Mouse (Mus musculus): ENCODE results near the gene Rab33b. TPM values are rescaled to one million over a fixed set of nuclear protein-coding genes. Genes with fewer than 3 reads are reported as not detected.

The Rab33b gene
- total and polyA plus RNA-seq, 2 experiments from 2014 or later, result 24.2 to 30.9 TPM

GRCm38 (mm10) chr3:51531473-51532281, 48.0 kb downstream of the Rab33b start:
- TF ChIP-seq CTCF (IDR thresholded peaks at IDR 0.05), result no peak
- ATAC-seq (ENCODE audit: low FRiP score) (no peak), DNase-seq (ENCODE audit: low spot score) (peak; percentile 79)
- 70% methylated on average over 13 of the region's 13 CpGs for WGBS
- Histone ChIP-seq H3K27ac (ENCODE audit: low read depth, low read length) (peak overlapping the region; percentile 33; the same call in 1 of the 2 replicates), H3K4me2 (ENCODE audit: low read depth, low read length, poor library complexity, severe bottlenecking) (no peak overlapping the region), H3K4me3 (ENCODE audit: low read depth, low read length) (no peak overlapping the region), H3K36me3 (ENCODE audit: insufficient read depth, low read length) (peaks cover 58% of the 10 kb centered on the region), H3K27me3 (ENCODE audit: insufficient read depth, low read length) (no peaks in the 10 kb centered on the region), H3K4me1 (ENCODE audit: insufficient read depth, low read length) (no peaks in the 10 kb centered on the region), H3K9ac (replicated peaks; ENCODE audit: low read length, poor library complexity, severe bottlenecking) (no peak overlapping the region), H3K9me3 (ENCODE audit: low read length) (no peaks in the 10 kb centered on the region)

GRCm38 (mm10) chr3:51532282-51532620, 48.5 kb downstream of the Rab33b start:
- H3K9ac ChIP-seq (replicated peaks; ENCODE audit: low read length, poor library complexity, severe bottlenecking), result no peak overlapping the region
- ATAC-seq (ENCODE audit: low FRiP score) (no peak), DNase-seq (ENCODE audit: low spot score) (no peak)
- peaks cover 55% of the 10 kb centered on the region for H3K36me3 ChIP-seq (ENCODE audit: insufficient read depth, low read length)
- no peak overlapping the region for H3K4me2 ChIP-seq (ENCODE audit: low read depth, low read length, poor library complexity, severe bottlenecking)
- WGBS, result 82% methylated on average over 5 of the region's 5 CpGs
- H3K9me3 ChIP-seq (ENCODE audit: low read length), result no peaks in the 10 kb centered on the region
- H3K27ac ChIP-seq (ENCODE audit: low read depth, low read length), result peak overlapping the region; percentile 33; the same call in 1 of the 2 replicates
- H3K4me3 ChIP-seq (ENCODE audit: low read depth, low read length), result no peak overlapping the region
- no peaks in the 10 kb centered on the region for H3K27me3 ChIP-seq (ENCODE audit: insufficient read depth, low read length)
- no peak for TF ChIP-seq CTCF (IDR thresholded peaks at IDR 0.05)
- H3K4me1 ChIP-seq (ENCODE audit: insufficient read depth, low read length), result no peaks in the 10 kb centered on the region

- Histone ChIP-seq H3K4me3 (ENCODE audit: low read depth, low read length) (no peak overlapping the region), H3K9ac (replicated peaks; ENCODE audit: low read length, poor library complexity, severe bottlenecking) (no peak overlapping the region), H3K27me3 (ENCODE audit: insufficient read depth, low read length) (no peaks in the 10 kb centered on the region), H3K36me3 (ENCODE audit: insufficient read depth, low read length) (peaks cover 54% of the 10 kb centered on the region), H3K4me2 (ENCODE audit: low read depth, low read length, poor library complexity, severe bottlenecking) (no peak overlapping the region), H3K9me3 (ENCODE audit: low read length) (no peaks in the 10 kb centered on the region), H3K4me1 (ENCODE audit: insufficient read depth, low read length) (no peaks in the 10 kb centered on the region), H3K27ac (ENCODE audit: low read depth, low read length) (no peak overlapping the region)
- DNase-seq (ENCODE audit: low spot score) (no peak), ATAC-seq (ENCODE audit: low FRiP score) (no peak)
- WGBS, result 82% methylated on average over 5 of the region's 5 CpGs
- TF ChIP-seq CTCF (IDR thresholded peaks at IDR 0.05), result no peak
Measured at GRCm38 (mm10) chr3:51533573-51533972, 49.9 kb downstream of the Rab33b start.

GRCm38 (mm10) chr3:51534013-51534412, 50.3 kb downstream of the Rab33b start:
- no peak overlapping the region for H3K4me3 ChIP-seq (ENCODE audit: low read depth, low read length)
- no peak for ATAC-seq (ENCODE audit: low FRiP score)
- no peak overlapping the region for H3K27ac ChIP-seq (ENCODE audit: low read depth, low read length)
- H3K4me2 ChIP-seq (ENCODE audit: low read depth, low read length, poor library complexity, severe bottlenecking), result no peak overlapping the region
- H3K4me1 ChIP-seq (ENCODE audit: insufficient read depth, low read length), result no peaks in the 10 kb centered on the region
- no peak overlapping the region for H3K9ac ChIP-seq (replicated peaks; ENCODE audit: low read length, poor library complexity, severe bottlenecking)
- no peak for TF ChIP-seq CTCF (IDR thresholded peaks at IDR 0.05)
- DNase-seq (ENCODE audit: low spot score), result no peak
- H3K36me3 ChIP-seq (ENCODE audit: insufficient read depth, low read length), result peaks cover 52% of the 10 kb centered on the region
- H3K9me3 ChIP-seq (ENCODE audit: low read length), result no peaks in the 10 kb centered on the region
- no peaks in the 10 kb centered on the region for H3K27me3 ChIP-seq (ENCODE audit: insufficient read depth, low read length)
- WGBS, result 94% methylated on average over 9 of the region's 9 CpGs

GRCm38 (mm10) chr3:51539567-51540408, 56.1 kb downstream of the Rab33b start:
- ATAC-seq (ENCODE audit: low FRiP score), result no peak
- Histone ChIP-seq H3K4me3 (ENCODE audit: low read depth, low read length) (no peak overlapping the region), H3K4me1 (ENCODE audit: insufficient read depth, low read length) (no peaks in the 10 kb centered on the region), H3K36me3 (ENCODE audit: insufficient read depth, low read length) (peaks cover 47% of the 10 kb centered on the region), H3K27me3 (ENCODE audit: insufficient read depth, low read length) (no peaks in the 10 kb centered on the region), H3K9me3 (ENCODE audit: low read length) (no peaks in the 10 kb centered on the region), H3K27ac (ENCODE audit: low read depth, low read length) (no peak overlapping the region), H3K4me2 (ENCODE audit: low read depth, low read length, poor library complexity, severe bottlenecking) (no peak overlapping the region), H3K9ac (replicated peaks; ENCODE audit: low read length, poor library complexity, severe bottlenecking) (no peak overlapping the region)
- 56% methylated on average over 15 of the region's 15 CpGs for WGBS
- TF ChIP-seq CTCF (IDR thresholded peaks at IDR 0.05), result peak; percentile 68
- peak; percentile 66 for DNase-seq (ENCODE audit: low spot score)

- ATAC-seq (ENCODE audit: low FRiP score), result no peak
- Histone ChIP-seq H3K27ac (ENCODE audit: low read depth, low read length) (no peak overlapping the region), H3K4me1 (ENCODE audit: insufficient read depth, low read length) (no peaks in the 10 kb centered on the region), H3K4me2 (ENCODE audit: low read depth, low read length, poor library complexity, severe bottlenecking) (no peak overlapping the region), H3K27me3 (ENCODE audit: insufficient read depth, low read length) (no peaks in the 10 kb centered on the region), H3K9ac (replicated peaks; ENCODE audit: low read length, poor library complexity, severe bottlenecking) (no peak overlapping the region), H3K9me3 (ENCODE audit: low read length) (no peaks in the 10 kb centered on the region), H3K4me3 (ENCODE audit: low read depth, low read length) (no peak overlapping the region), H3K36me3 (ENCODE audit: insufficient read depth, low read length) (peaks cover 42% of the 10 kb centered on the region)
- 95% methylated on average over 9 of the region's 9 CpGs for whole genome bisulfite sequencing
- TF ChIP-seq CTCF (IDR thresholded peaks at IDR 0.05), result no peak
- no peak for DNase-seq (ENCODE audit: low spot score)
Measured at GRCm38 (mm10) chr3:51540659-51541058, 56.9 kb downstream of the Rab33b start.

Measured in midbrain, postnatal 0 days (tissue).